Mouse (Mus musculus) inflammation-experienced regulatory T-cells, adult 6 months (primary cell): ENCODE results near the gene Mthfd1. TPM values are rescaled to one million over a fixed set of nuclear protein-coding genes. Genes with fewer than 3 reads are reported as not detected.

Experiments used
- ATAC-seq: one replicate; pipeline ENCODE4 v1.8.0; 2017
- polyA plus RNA-seq, 3 experiments: library from polyadenylated mRNA; unstranded; fragments of 100-300 nt; shearing (Covaris generic); gene quantifications; one replicate each; pipeline ENCODE4 v1.2.1; 2017

Mthfd1 gene
- polyA plus RNA-seq, 3 experiments from 2014 or later = 25.9 to 29.2 (median 29.0) TPM

DNA sequence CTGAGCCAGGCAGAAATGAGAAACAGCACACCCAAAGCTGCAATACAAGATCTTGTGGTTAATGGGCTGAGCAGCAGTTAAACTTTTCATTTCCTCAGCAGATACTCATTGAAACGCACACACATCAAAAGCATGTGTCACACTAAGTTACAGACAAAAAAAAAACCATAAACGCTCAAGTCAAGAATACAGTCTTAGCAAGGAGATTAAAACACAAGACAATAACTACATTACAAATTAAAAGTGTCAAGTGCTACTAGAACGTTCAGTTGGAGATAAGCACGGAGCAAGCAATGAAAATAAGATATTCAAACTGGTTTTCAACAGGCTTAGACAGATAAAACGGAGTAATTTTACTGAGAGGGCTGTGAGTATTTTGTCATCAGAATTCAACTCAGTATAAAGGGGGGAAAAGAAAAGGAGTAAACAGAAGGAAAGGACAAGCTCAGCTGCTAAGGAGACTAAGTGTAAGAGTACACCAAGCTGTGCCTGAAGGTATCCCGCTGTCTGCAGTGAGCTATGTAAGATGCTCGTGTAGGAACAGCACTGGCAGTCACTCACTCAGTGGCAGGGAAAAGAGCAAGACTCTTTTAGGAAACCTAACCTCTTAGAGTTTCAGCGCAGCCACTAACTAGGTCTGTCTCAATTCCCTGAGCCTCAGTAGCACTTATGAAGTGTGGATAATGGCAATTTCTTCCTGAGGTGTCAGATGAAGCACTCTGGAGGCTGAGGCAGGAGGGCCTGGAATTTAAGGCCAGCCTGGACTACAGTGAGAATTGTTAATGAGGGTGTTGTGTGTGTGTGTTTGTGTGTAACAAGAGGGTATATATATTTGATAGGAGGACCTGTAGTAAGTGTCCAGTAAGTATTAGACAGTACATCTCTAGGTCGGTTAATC is 106.6 kb downstream of the Mthfd1 start:
- ATAC-seq = peak; percentile 67

DNA sequence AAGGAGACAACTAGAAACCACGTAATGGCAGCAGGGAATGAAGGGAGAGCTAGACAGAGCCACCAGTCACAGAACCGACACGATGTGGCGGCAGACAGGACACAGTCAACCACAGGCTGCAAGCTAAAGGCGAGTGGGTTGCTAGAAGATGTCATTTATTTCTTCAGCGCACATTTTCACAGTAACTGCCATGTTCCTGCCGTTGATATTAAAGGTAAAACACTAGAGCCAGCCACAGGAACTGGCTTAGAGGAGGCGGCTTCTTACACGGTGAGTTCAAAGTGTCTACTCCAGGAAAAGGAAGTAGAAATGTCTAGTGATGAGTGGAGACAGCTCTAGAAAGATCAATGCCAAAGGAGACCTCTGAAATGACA is 107.2 kb downstream of the Mthfd1 start:
- peak; percentile 75 for ATAC-seq

DNA sequence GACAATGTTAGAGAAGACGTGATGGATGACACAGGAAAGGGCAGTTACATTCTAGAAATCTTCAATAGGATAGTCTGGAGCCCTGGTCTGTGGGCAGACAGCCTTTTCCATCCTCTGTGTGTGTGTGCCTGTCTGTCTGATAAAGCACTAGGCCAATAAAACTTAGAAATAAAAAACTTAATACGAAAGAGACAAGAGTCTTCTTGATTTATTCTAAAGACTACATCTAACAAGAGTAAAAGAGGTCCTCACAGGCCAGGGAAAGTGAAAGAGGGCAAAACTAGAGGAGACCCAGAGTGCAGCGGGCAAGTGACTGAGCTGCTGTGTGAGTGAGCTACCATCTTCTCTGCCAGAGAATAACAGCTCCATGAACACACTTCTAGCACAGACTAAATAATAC is 111.2 kb downstream of the Mthfd1 start:
- no peak for ATAC-seq

DNA sequence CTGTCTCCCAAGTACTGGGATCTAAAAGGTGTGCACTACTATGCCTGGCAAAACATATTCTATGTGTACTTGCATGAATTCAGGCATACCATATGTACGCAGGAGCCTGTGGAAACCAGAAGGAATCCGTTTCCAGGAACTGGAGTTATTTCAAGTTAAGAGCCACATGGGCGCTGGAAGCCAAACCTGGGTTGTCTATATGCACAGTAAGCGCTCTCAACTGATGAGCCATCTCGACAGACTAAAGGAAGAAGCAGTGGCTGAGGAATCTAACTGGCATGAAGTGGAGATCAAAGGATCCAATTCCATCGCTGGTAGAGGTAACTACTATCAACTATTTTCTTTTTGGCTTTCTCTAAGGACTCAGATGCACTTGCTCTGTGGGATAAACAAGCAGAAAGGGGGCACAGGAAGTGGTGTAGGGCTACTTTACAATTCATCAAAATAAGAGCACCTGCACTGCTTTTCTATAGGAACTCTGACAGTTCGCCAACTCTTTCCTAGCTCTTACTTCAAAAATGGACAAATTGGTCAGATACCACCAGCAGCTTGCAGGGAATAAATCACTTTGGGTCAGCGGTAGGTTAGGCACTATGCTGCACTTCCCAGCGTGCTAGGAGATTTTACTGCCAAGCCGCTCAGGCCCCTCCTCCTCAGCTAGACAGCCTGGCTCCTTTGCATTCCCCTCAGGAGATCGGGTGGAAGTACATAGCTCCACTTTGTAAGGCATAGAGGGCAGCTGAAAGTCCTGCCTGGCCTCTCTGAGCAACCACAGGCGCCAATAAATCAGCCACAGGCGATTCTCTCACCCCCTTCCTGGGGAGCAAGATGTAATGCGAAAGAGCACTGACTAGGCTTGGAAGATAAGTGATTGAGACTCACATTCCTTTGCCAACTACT is 112.2 kb downstream of the Mthfd1 start:
- ATAC-seq = peak; percentile 38

DNA sequence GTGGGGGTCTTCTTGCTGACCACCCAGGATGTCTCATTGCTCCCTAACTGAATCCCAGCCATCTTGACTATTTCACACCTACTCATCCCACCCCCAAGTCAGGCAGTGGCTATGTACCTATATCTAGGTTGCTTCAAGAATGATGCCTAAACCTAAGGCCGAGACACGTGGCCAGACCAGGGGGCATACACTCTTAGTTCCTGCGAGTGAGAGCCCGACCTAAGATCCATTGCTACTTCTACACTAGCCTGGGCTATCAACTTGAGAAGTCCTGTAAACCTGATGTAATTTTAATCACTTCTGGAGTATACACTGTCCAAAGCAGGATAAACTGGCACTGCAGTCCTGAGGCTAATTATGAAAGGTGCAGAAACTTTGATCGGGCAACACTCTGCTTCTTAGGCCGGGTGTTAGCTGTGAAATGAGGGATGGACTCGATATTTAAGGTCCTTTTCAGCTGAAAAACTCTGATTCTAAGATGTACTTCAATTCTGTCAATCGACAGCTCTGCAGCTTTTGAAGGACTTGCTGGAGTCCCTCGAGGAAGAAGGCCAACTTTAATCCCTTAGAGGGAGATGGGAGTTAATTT is 113.2 kb downstream of the Mthfd1 start:
- ATAC-seq = no peak

DNA sequence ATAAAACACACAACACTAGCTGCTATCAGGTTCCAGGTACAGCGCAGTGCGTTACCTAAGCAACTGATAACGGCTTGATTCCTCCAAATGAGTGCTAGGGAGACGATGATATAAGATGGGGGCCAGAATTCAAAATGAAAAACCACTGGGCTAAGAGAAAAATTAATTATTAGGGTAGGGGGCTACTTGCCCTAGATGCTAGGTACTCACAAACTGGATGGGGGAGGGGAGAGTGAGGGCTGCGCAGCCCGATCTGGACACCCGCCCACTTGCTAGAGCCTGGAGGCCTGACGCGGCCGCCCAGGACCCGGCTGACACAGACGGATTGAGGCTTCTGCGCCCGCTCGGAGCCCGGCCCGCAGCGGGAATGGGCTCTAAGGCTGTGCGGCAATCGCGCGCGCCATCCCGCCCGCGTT is 113.7 kb downstream of the Mthfd1 start:
- no peak for ATAC-seq

Other genes starting within 250 kb of the Mthfd1 start
- not detected for gene Esr2, start 78.0 kb upstream of the Mthfd1 start, polyA plus RNA-seq
- gene Tex21, start 8.6 kb upstream of the Mthfd1 start, polyA plus RNA-seq = not detected
- gene Akap5, start 69.6 kb downstream of the Mthfd1 start, polyA plus RNA-seq = 1 to 10 TPM; 1.6 to 4.6 (median 3.1) TPM
- 10 to 100 TPM in 2 of 3 experiments, 1 to 10 TPM in 1; 7.2 to 17.0 (median 16.5) TPM for gene Zbtb25, start 114.3 kb downstream of the Mthfd1 start, polyA plus RNA-seq
- 10 to 100 TPM; 20.2 to 26.2 (median 25.2) TPM for gene Zbtb1, start 115.0 kb downstream of the Mthfd1 start, polyA plus RNA-seq
- gene Hspa2, start 148.9 kb downstream of the Mthfd1 start, polyA plus RNA-seq = 1 to 10 TPM; 2.6 to 5.7 (median 3.4) TPM
- not detected for gene Ppp1r36, start 162.2 kb downstream of the Mthfd1 start, polyA plus RNA-seq